Mouse (Mus musculus) neural tube, embryonic 12.5 days (tissue): Measurements from ENCODE around the gene Gm13420. TPM values are rescaled to one million over a fixed set of nuclear protein-coding genes. Genes with fewer than 3 reads are reported as not detected.

Experiments
- ATAC-seq: fragments of 200-750 bp; cut with Nextera tagmentation; 2 replicates; pipeline ENCODE4 v1.8.0; 2017; ENCODE audit warnings: low read depth, mild to moderate bottlenecking, moderate TSS enrichment, moderate library complexity; ENCODE audit not compliant: low FRiP score
- H3K27ac ChIP-seq: fragments of 300-500 bp; sonication (generic); 2 replicates; pipeline ENCODE4 v1.5.1; 2016
- H3K27me3 ChIP-seq: fragments of 300-500 bp; sonication (generic); replicated peaks from 2 replicates; pipeline ENCODE4 v1.6.1; 2016; ENCODE audit warnings: mild to moderate bottlenecking
- H3K36me3 ChIP-seq: fragments of 300-500 bp; sonication (generic); 2 replicates; pipeline ENCODE4 v1.6.1; 2016; ENCODE audit warnings: mild to moderate bottlenecking
- H3K4me1 ChIP-seq: fragments of 300-500 bp; sonication (generic); 2 replicates; pipeline ENCODE4 v1.6.1; 2016
- H3K4me2 ChIP-seq: fragments of 300-500 bp; sonication (generic); replicated peaks from 2 replicates; pipeline ENCODE4 v1.6.1; 2016; ENCODE audit warnings: mild to moderate bottlenecking
- H3K4me3 ChIP-seq: fragments of 300-500 bp; sonication (generic); 2 replicates; pipeline ENCODE4 v1.5.1; 2016
- H3K9ac ChIP-seq: fragments of 300-500 bp; sonication (generic); 2 replicates; pipeline ENCODE4 v1.6.1; 2016; ENCODE audit warnings: mild to moderate bottlenecking
- H3K9me3 ChIP-seq: fragments of 300-500 bp; sonication (generic); 2 replicates; pipeline ENCODE4 v1.6.1; 2016; ENCODE audit warnings: mild to moderate bottlenecking
- WGBS: fragments of 180-500 bp; shearing (Covaris S2); methylation state at CpG from one replicate; pipeline ENCODE4 v1.1.7; 2016; 5-methylcytosine and 5-hydroxymethylcytosine counted together
- polyA plus RNA-seq: library from polyadenylated mRNA; unstranded; fragments of >200 nt; fragmentation: Nextera tagmentation; extraction: Ambion mirVana; gene quantifications from 2 replicates; pipeline ENCODE4 v1.2.1, GENCODE M21; 2016

Gene Gm13420
- polyA plus RNA-seq, 1 experiment from 2014 or later, result not detected

GRCm38 (mm10) chr2:29733348-29733747, 18.1 kb downstream of the Gm13420 start:
- H3K4me1 ChIP-seq, result no peaks in the 10 kb centered on the region
- peaks cover 93% of the 10 kb centered on the region for H3K36me3 ChIP-seq
- 96% methylated on average over 5 of the region's 5 CpGs for WGBS
- no peaks in the 10 kb centered on the region for H3K9me3 ChIP-seq
- no peak overlapping the region for H3K4me2 ChIP-seq
- no peak overlapping the region for H3K9ac ChIP-seq
- H3K27me3 ChIP-seq, result no peaks in the 10 kb centered on the region
- no peak overlapping the region for H3K27ac ChIP-seq
- ATAC-seq, result no peak
- H3K4me3 ChIP-seq, result no peak overlapping the region

GRCm38 (mm10) chr2:29732559-29732958, 18.9 kb downstream of the Gm13420 start:
- H3K27ac ChIP-seq, result no peak overlapping the region
- H3K36me3 ChIP-seq, result peaks cover 93% of the 10 kb centered on the region
- no peak overlapping the region for H3K9ac ChIP-seq
- no peaks in the 10 kb centered on the region for H3K9me3 ChIP-seq
- H3K4me3 ChIP-seq, result no peak overlapping the region
- H3K4me2 ChIP-seq, result no peak overlapping the region
- no peaks in the 10 kb centered on the region for H3K4me1 ChIP-seq
- no peak for ATAC-seq
- H3K27me3 ChIP-seq, result no peaks in the 10 kb centered on the region
- 94% methylated on average over 10 of the region's 10 CpGs for WGBS

GRCm38 (mm10) chr2:29731545-29731944, 19.9 kb downstream of the Gm13420 start:
- Histone ChIP-seq H3K4me3 (no peak overlapping the region), H3K36me3 (peaks cover 92% of the 10 kb centered on the region), H3K27ac (no peak overlapping the region), H3K4me2 (no peak overlapping the region), H3K9ac (no peak overlapping the region), H3K9me3 (no peaks in the 10 kb centered on the region), H3K27me3 (no peaks in the 10 kb centered on the region), H3K4me1 (no peaks in the 10 kb centered on the region)
- 80% methylated on average over 3 of the region's 3 CpGs for WGBS
- ATAC-seq, result no peak

- no peaks in the 10 kb centered on the region for H3K9me3 ChIP-seq
- no peak overlapping the region for H3K4me3 ChIP-seq
- 48% methylated on average over 2 of the region's 2 CpGs for WGBS
- H3K9ac ChIP-seq, result no peak overlapping the region
- no peak overlapping the region for H3K27ac ChIP-seq
- peaks cover 92% of the 10 kb centered on the region for H3K36me3 ChIP-seq
- H3K4me1 ChIP-seq, result no peaks in the 10 kb centered on the region
- no peak overlapping the region for H3K4me2 ChIP-seq
- no peak for ATAC-seq
- H3K27me3 ChIP-seq, result no peaks in the 10 kb centered on the region
Observed at GRCm38 (mm10) chr2:29729500-29729899, 22.0 kb downstream of the Gm13420 start.

- WGBS, result 84% methylated on average over 5 of the region's 5 CpGs
- H3K4me3 ChIP-seq, result no peak overlapping the region
- no peaks in the 10 kb centered on the region for H3K4me1 ChIP-seq
- no peaks in the 10 kb centered on the region for H3K27me3 ChIP-seq
- no peak overlapping the region for H3K9ac ChIP-seq
- peaks cover 86% of the 10 kb centered on the region for H3K36me3 ChIP-seq
- H3K4me2 ChIP-seq, result no peak overlapping the region
- no peak overlapping the region for H3K27ac ChIP-seq
- ATAC-seq, result no peak
- no peaks in the 10 kb centered on the region for H3K9me3 ChIP-seq
Observed at GRCm38 (mm10) chr2:29724664-29725365, 26.7 kb downstream of the Gm13420 start.

GRCm38 (mm10) chr2:29723132-29723531, 28.4 kb downstream of the Gm13420 start:
- no peak overlapping the region for H3K9ac ChIP-seq
- WGBS, result 90% methylated on average over 3 of the region's 3 CpGs
- H3K27me3 ChIP-seq, result no peaks in the 10 kb centered on the region
- H3K27ac ChIP-seq, result no peak overlapping the region
- H3K4me3 ChIP-seq, result no peak overlapping the region
- H3K4me2 ChIP-seq, result no peak overlapping the region
- no peaks in the 10 kb centered on the region for H3K4me1 ChIP-seq
- no peak for ATAC-seq
- peaks cover 82% of the 10 kb centered on the region for H3K36me3 ChIP-seq
- H3K9me3 ChIP-seq, result no peaks in the 10 kb centered on the region

- H3K36me3 ChIP-seq, result peaks cover 57% of the 10 kb centered on the region
- no peaks in the 10 kb centered on the region for H3K9me3 ChIP-seq
- H3K27me3 ChIP-seq, result no peaks in the 10 kb centered on the region
- no peak for ATAC-seq
- H3K9ac ChIP-seq, result no peak overlapping the region
- H3K4me3 ChIP-seq, result no peak overlapping the region
- H3K4me2 ChIP-seq, result no peak overlapping the region
- 92% methylated on average over 5 of the region's 5 CpGs for WGBS
- H3K27ac ChIP-seq, result no peak overlapping the region
- H3K4me1 ChIP-seq, result no peaks in the 10 kb centered on the region; the same call in 1 of the 2 replicates
Observed at GRCm38 (mm10) chr2:29718581-29718980, 32.9 kb downstream of the Gm13420 start.

GRCm38 (mm10) chr2:29716691-29717090, 34.8 kb downstream of the Gm13420 start:
- no peaks in the 10 kb centered on the region; the same call in 1 of the 2 replicates for H3K4me1 ChIP-seq
- H3K27me3 ChIP-seq, result no peaks in the 10 kb centered on the region
- H3K9me3 ChIP-seq, result no peaks in the 10 kb centered on the region
- H3K4me3 ChIP-seq, result no peak overlapping the region
- H3K9ac ChIP-seq, result no peak overlapping the region
- H3K36me3 ChIP-seq, result peaks cover 55% of the 10 kb centered on the region
- 21% methylated on average over 6 of the region's 6 CpGs for WGBS
- ATAC-seq, result no peak
- no peak overlapping the region for H3K4me2 ChIP-seq
- H3K27ac ChIP-seq, result no peak overlapping the region

GRCm38 (mm10) chr2:29716143-29716542, 35.3 kb downstream of the Gm13420 start:
- no peaks in the 10 kb centered on the region for H3K9me3 ChIP-seq
- no peak overlapping the region for H3K27ac ChIP-seq
- H3K9ac ChIP-seq, result no peak overlapping the region
- no peak overlapping the region for H3K4me3 ChIP-seq
- H3K27me3 ChIP-seq, result no peaks in the 10 kb centered on the region
- H3K4me2 ChIP-seq, result no peak overlapping the region
- ATAC-seq, result no peak
- H3K4me1 ChIP-seq, result no peaks in the 10 kb centered on the region; the same call in 1 of the 2 replicates
- H3K36me3 ChIP-seq, result peaks cover 59% of the 10 kb centered on the region
- WGBS, result 46% methylated on average over 7 of the region's 7 CpGs

GRCm38 (mm10) chr2:29714127-29714526, 37.4 kb downstream of the Gm13420 start:
- no peaks in the 10 kb centered on the region for H3K9me3 ChIP-seq
- H3K36me3 ChIP-seq, result peaks cover 55% of the 10 kb centered on the region
- no peak overlapping the region for H3K27ac ChIP-seq
- H3K9ac ChIP-seq, result no peak overlapping the region
- ATAC-seq, result no peak
- H3K4me3 ChIP-seq, result no peak overlapping the region
- H3K4me1 ChIP-seq, result no peaks in the 10 kb centered on the region; the same call in 1 of the 2 replicates
- no peak overlapping the region for H3K4me2 ChIP-seq
- 95% methylated on average over 5 of the region's 5 CpGs for WGBS
- no peaks in the 10 kb centered on the region for H3K27me3 ChIP-seq

GRCm38 (mm10) chr2:29713501-29713900, 38.0 kb downstream of the Gm13420 start:
- H3K4me2 ChIP-seq, result no peak overlapping the region
- ATAC-seq, result no peak
- no peaks in the 10 kb centered on the region for H3K9me3 ChIP-seq
- no peaks in the 10 kb centered on the region for H3K27me3 ChIP-seq
- H3K27ac ChIP-seq, result no peak overlapping the region
- H3K4me1 ChIP-seq, result no peaks in the 10 kb centered on the region; the same call in 1 of the 2 replicates
- no peak overlapping the region for H3K9ac ChIP-seq
- WGBS, result 85% methylated on average over 2 of the region's 2 CpGs
- peaks cover 55% of the 10 kb centered on the region for H3K36me3 ChIP-seq
- H3K4me3 ChIP-seq, result no peak overlapping the region

- Histone ChIP-seq H3K9ac (no peak overlapping the region), H3K27me3 (no peaks in the 10 kb centered on the region), H3K4me1 (peaks cover 2% of the 10 kb centered on the region; the same call in 1 of the 2 replicates), H3K4me2 (no peak overlapping the region), H3K36me3 (peaks cover 68% of the 10 kb centered on the region), H3K4me3 (no peak overlapping the region), H3K9me3 (no peaks in the 10 kb centered on the region), H3K27ac (no peak overlapping the region)
- ATAC-seq, result no peak
- WGBS, result 83% methylated on average over 5 of the region's 5 CpGs
Observed at GRCm38 (mm10) chr2:29711877-29712276, 39.6 kb downstream of the Gm13420 start.

GRCm38 (mm10) chr2:29711038-29711437, 40.4 kb downstream of the Gm13420 start:
- no peak for ATAC-seq
- Histone ChIP-seq H3K4me2 (no peak overlapping the region), H3K4me3 (no peak overlapping the region), H3K27me3 (no peaks in the 10 kb centered on the region), H3K27ac (no peak overlapping the region), H3K36me3 (peaks cover 71% of the 10 kb centered on the region), H3K4me1 (0 out of 2 replicates have a peak, but pooled peaks cover 2% of the 10 kb centered on the region), H3K9me3 (no peaks in the 10 kb centered on the region), H3K9ac (no peak overlapping the region)
- 70% methylated on average over 3 of the region's 3 CpGs for WGBS
